Mouse (Mus musculus): ENCODE results near the gene Lyzl6. TPM values are rescaled to one million over a fixed set of nuclear protein-coding genes. Genes with fewer than 3 reads are reported as not detected.
A peak's percentile ranks its signal among the peaks of the same experiment; 100 is the strongest.
"Not testable (repeated sequence)": the region's sequence is repeated elsewhere in the genome, so short reads cannot be mapped to it uniquely, and the experiment has no call there.

Gene Lyzl6
- polyA plus RNA-seq (2016; fragmentation: Nextera tagmentation; extraction: Ambion mirVana) = not detected in 2 replicates

DNA sequence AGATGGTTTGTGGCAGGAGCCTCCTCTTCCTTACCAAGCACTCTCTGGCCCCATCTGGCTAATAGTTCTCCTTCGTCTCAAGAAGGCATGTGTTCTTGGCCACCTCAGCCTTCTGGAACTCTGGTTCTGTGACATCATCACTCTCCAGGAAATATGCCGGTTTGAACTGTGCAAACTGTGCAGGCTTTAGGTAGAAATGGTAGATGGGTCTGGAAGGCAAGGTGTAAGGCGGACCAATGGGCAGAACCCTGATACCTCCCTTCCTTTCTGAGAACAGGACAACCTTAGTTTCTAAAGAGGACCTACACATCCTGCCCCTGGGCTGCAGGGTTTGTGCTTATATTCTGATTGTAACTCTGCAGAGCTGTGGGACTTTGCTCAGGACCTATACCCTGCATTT is at the start of gene Lyzl6:
TSS of gene Lyzl6 (minus strand) at position 101 of the 400 bp plus-strand sequence.
- Histone ChIP-seq H3K9me3 (replicated peaks) (no peaks in the 10 kb centered on the region), H3K4me3 (no peak within 1 kb of the TSS), H3K9ac (0 out of 2 replicates have a peak within 1 kb of the TSS, but pooled peaks have one; percentile 25), H3K4me1 (replicated peaks) (no peaks in the 10 kb centered on the region), H3K36me3 (no peaks in the 10 kb centered on the region), H3K27ac (ENCODE audit: poor library complexity, severe bottlenecking) (no peak within 1 kb of the TSS), H3K4me2 (no peak within 1 kb of the TSS), H3K27me3 (replicated peaks) (peaks cover 47% of the 10 kb centered on the region)
- WGBS = 54% methylated on average over 3 of the region's 3 CpGs
- no peak for ATAC-seq (ENCODE audit: insufficient number of reproducible peaks, low FRiP score)

DNA sequence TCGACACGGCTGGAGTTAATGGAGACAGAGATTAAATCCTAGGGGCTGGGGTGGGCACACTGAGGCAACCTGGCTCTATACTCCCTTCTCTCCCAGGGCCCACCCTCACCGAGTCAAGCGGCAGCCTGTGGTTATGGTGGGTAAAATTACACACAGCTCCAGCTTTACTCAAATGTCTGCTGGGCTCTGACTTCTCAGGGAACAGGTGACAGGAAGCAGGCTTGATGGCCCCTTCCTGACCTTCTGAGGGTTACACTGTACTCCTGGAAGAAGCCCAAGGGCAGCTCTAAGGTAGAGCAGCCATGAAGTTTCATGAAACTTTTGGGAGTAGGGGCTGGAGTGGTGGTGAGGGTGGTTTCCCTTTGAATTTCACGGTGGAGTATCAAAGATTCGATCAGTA is 48.0 kb upstream of the Lyzl6 start:
- Histone ChIP-seq H3K27ac (ENCODE audit: poor library complexity, severe bottlenecking) (no peak overlapping the region; the same call in 1 of the 2 replicates), H3K4me1 (replicated peaks) (peaks cover 73% of the 10 kb centered on the region), H3K9ac (no peak overlapping the region), H3K4me2 (no peak overlapping the region), H3K9me3 (replicated peaks) (no peaks in the 10 kb centered on the region), H3K4me3 (no peak overlapping the region), H3K27me3 (replicated peaks) (no peaks in the 10 kb centered on the region), H3K36me3 (peaks cover 60% of the 10 kb centered on the region)
- WGBS = 65% methylated on average over 6 of the region's 6 CpGs
- ATAC-seq (ENCODE audit: insufficient number of reproducible peaks, low FRiP score) = no peak

- WGBS = 89% methylated on average over 7 of the region's 7 CpGs
- Histone ChIP-seq H3K4me2 (no peak overlapping the region), H3K9ac (no peak overlapping the region), H3K9me3 (replicated peaks) (no peaks in the 10 kb centered on the region), H3K27me3 (replicated peaks) (no peaks in the 10 kb centered on the region), H3K4me1 (replicated peaks) (peaks cover 60% of the 10 kb centered on the region), H3K36me3 (peaks cover 73% of the 10 kb centered on the region), H3K4me3 (no peak overlapping the region), H3K27ac (ENCODE audit: poor library complexity, severe bottlenecking) (no peak overlapping the region)
- no peak for ATAC-seq (ENCODE audit: insufficient number of reproducible peaks, low FRiP score)
Observed at GRCm38 (mm10) chr11:103685261-103685736, 46.6 kb upstream of the Lyzl6 start.

- peak overlapping the region; percentile 57 for H3K27ac ChIP-seq (ENCODE audit: poor library complexity, severe bottlenecking)
- peaks cover 85% of the 10 kb centered on the region for H3K36me3 ChIP-seq
- 0 out of 2 replicates have a peak overlapping the region, but pooled peaks have one; percentile 17 for H3K9ac ChIP-seq
- no peaks in the 10 kb centered on the region for H3K9me3 ChIP-seq (replicated peaks)
- WGBS = 71% methylated on average over 11 of the region's 11 CpGs
- no peak overlapping the region for H3K4me3 ChIP-seq
- H3K27me3 ChIP-seq (replicated peaks) = no peaks in the 10 kb centered on the region
- ATAC-seq (ENCODE audit: insufficient number of reproducible peaks, low FRiP score) = peak; percentile 34; the same call in 1 of the 2 replicates
- H3K4me1 ChIP-seq (replicated peaks) = peaks cover 45% of the 10 kb centered on the region
- no peak overlapping the region for H3K4me2 ChIP-seq
Observed at GRCm38 (mm10) chr11:103683667-103684334, 45.1 kb upstream of the Lyzl6 start.

DNA sequence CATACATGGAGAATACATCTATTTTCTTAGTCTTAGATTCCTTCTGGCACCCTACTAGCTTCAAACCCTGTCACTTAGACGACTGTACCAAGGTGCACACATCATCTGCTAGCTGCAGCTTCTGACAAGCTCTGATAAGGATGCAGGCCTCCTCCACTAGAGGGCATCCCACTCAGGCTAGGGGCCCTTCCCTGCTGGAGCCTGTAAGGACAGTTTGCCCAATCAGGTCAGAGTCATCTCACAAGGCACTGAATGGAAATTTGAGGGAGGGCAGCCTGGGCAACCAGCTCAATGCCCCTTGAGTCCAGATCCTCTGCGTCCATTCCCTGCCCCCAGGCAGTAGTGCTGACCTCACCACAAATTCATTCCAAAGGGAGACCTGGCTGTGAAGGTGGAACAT is 38.4 kb upstream of the Lyzl6 start:
- not testable (repeated sequence) for H3K9ac ChIP-seq; H3K4me2 ChIP-seq; H3K27ac ChIP-seq (ENCODE audit: poor library complexity, severe bottlenecking); H3K4me1 ChIP-seq (replicated peaks); H3K27me3 ChIP-seq (replicated peaks); H3K4me3 ChIP-seq; ATAC-seq (ENCODE audit: insufficient number of reproducible peaks, low FRiP score); H3K9me3 ChIP-seq (replicated peaks)
- 38% methylated on average over 2 of the region's 2 CpGs for WGBS
- H3K36me3 ChIP-seq = peaks cover 60% of the 10 kb centered on the region

- Histone ChIP-seq H3K27ac (ENCODE audit: poor library complexity, severe bottlenecking) (no peak overlapping the region), H3K9me3 (replicated peaks) (no peaks in the 10 kb centered on the region), H3K27me3 (replicated peaks) (no peaks in the 10 kb centered on the region), H3K4me2 (no peak overlapping the region), H3K36me3 (peaks cover 45% of the 10 kb centered on the region), H3K4me1 (replicated peaks) (no peaks in the 10 kb centered on the region), H3K4me3 (no peak overlapping the region), H3K9ac (no peak overlapping the region)
- no peak for ATAC-seq (ENCODE audit: insufficient number of reproducible peaks, low FRiP score)
- 41% methylated on average over 3 of the region's 3 CpGs for WGBS
Observed at GRCm38 (mm10) chr11:103675556-103675955, 36.9 kb upstream of the Lyzl6 start.

- Histone ChIP-seq H3K9me3 (replicated peaks) (no peaks in the 10 kb centered on the region), H3K36me3 (no peaks in the 10 kb centered on the region), H3K4me2 (no peak overlapping the region), H3K27ac (ENCODE audit: poor library complexity, severe bottlenecking) (no peak overlapping the region), H3K4me3 (no peak overlapping the region), H3K27me3 (replicated peaks) (peaks cover 9% of the 10 kb centered on the region; the same call in 1 of the 2 replicates), H3K9ac (no peak overlapping the region), H3K4me1 (replicated peaks) (peaks cover 7% of the 10 kb centered on the region; the same call in 1 of the 2 replicates)
- WGBS = 58% methylated on average over 13 of the region's 13 CpGs
- no peak for ATAC-seq (ENCODE audit: insufficient number of reproducible peaks, low FRiP score)
Observed at GRCm38 (mm10) chr11:103666907-103667426, 28.3 kb upstream of the Lyzl6 start.

- Histone ChIP-seq H3K36me3 (no peaks in the 10 kb centered on the region), H3K4me1 (replicated peaks) (peaks cover 7% of the 10 kb centered on the region; the same call in 1 of the 2 replicates), H3K27me3 (replicated peaks) (peaks cover 10% of the 10 kb centered on the region; the same call in 1 of the 2 replicates), H3K9ac (no peak overlapping the region), H3K4me2 (no peak overlapping the region), H3K4me3 (no peak overlapping the region), H3K27ac (ENCODE audit: poor library complexity, severe bottlenecking) (no peak overlapping the region), H3K9me3 (replicated peaks) (no peaks in the 10 kb centered on the region)
- ATAC-seq (ENCODE audit: insufficient number of reproducible peaks, low FRiP score) = no peak
- WGBS = 34% methylated on average over 10 of the region's 10 CpGs
Observed at GRCm38 (mm10) chr11:103666181-103666906, 27.7 kb upstream of the Lyzl6 start.

- no peak overlapping the region for H3K4me2 ChIP-seq
- H3K27ac ChIP-seq (ENCODE audit: poor library complexity, severe bottlenecking) = no peak overlapping the region
- H3K4me1 ChIP-seq (replicated peaks) = peaks cover 7% of the 10 kb centered on the region; the same call in 1 of the 2 replicates
- H3K9ac ChIP-seq = no peak overlapping the region
- ATAC-seq (ENCODE audit: insufficient number of reproducible peaks, low FRiP score) = no peak
- 50% methylated on average over 1 of the region's 1 CpGs for WGBS
- H3K9me3 ChIP-seq (replicated peaks) = no peaks in the 10 kb centered on the region
- no peak overlapping the region for H3K4me3 ChIP-seq
- no peaks in the 10 kb centered on the region for H3K36me3 ChIP-seq
- peaks cover 10% of the 10 kb centered on the region; the same call in 1 of the 2 replicates for H3K27me3 ChIP-seq (replicated peaks)
Observed at GRCm38 (mm10) chr11:103665695-103666094, 27.0 kb upstream of the Lyzl6 start.

DNA sequence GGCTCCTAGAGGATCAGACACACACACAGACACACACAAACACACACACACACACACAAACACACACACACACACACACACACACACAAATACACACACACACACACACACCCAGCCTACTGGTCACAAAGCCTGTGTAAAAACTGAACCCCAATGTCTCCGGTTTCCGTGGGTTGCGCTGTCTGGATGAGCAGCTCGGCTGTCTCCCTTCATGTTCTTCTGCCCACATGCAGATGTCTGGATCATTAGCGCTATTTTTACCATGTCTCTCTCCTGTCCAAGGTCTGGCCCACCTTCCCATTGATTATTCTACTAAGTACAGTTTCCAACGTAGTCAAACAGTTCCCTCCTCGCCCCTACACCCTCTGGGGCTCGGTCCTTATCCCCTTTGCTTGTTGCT is 24.4 kb upstream of the Lyzl6 start:
- Histone ChIP-seq H3K4me1 (replicated peaks) (peaks cover 7% of the 10 kb centered on the region; the same call in 1 of the 2 replicates), H3K4me3 (no peak overlapping the region), H3K27ac (ENCODE audit: poor library complexity, severe bottlenecking) (no peak overlapping the region)

DNA sequence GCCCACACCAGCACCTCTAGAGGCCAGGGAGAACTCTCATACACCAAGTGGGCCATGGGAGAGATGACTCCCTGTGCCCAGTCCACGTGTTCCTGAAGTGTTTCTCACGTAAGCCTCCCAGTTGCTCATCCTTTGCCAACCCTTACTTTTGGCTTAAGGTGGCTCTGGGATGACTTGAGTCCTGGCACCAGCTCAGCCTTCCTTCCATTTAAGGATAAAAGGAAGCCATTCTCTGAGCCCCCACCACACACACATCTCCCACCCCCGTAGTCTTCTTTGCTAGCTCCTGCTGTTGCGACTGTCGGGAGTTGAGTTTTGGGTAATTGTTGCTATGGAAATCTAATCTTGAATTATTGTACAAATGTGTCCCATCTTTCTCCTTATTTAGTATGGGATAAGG is 23.9 kb upstream of the Lyzl6 start:
- H3K4me3 ChIP-seq = no peak overlapping the region
- ATAC-seq (ENCODE audit: insufficient number of reproducible peaks, low FRiP score) = no peak
- H3K9ac ChIP-seq = no peak overlapping the region
- H3K27ac ChIP-seq (ENCODE audit: poor library complexity, severe bottlenecking) = no peak overlapping the region
- H3K4me1 ChIP-seq (replicated peaks) = peaks cover 7% of the 10 kb centered on the region; the same call in 1 of the 2 replicates
- H3K27me3 ChIP-seq (replicated peaks) = peaks cover 16% of the 10 kb centered on the region; the same call in 1 of the 2 replicates
- no peak overlapping the region for H3K4me2 ChIP-seq
- H3K36me3 ChIP-seq = no peaks in the 10 kb centered on the region
- WGBS = 79% methylated on average over 5 of the region's 5 CpGs
- H3K9me3 ChIP-seq (replicated peaks) = no peaks in the 10 kb centered on the region

More for the DNA sequence above, 24.4 kb upstream of the Lyzl6 start:
- H3K27me3 ChIP-seq (replicated peaks) = peaks cover 14% of the 10 kb centered on the region; the same call in 1 of the 2 replicates
- no peak overlapping the region for H3K4me2 ChIP-seq
- no peak overlapping the region for H3K9ac ChIP-seq
- ATAC-seq (ENCODE audit: insufficient number of reproducible peaks, low FRiP score) = no peak
- 81% methylated on average over 8 of the region's 8 CpGs for WGBS
- no peaks in the 10 kb centered on the region for H3K9me3 ChIP-seq (replicated peaks)
- H3K36me3 ChIP-seq = no peaks in the 10 kb centered on the region
